Mouse (Mus musculus): ENCODE measurements around the gene Edem3. TPM values are rescaled to one million over a fixed set of nuclear protein-coding genes. Genes with fewer than 3 reads are reported as not detected.
"Not testable (repeated sequence)": the region's sequence is repeated elsewhere in the genome, so short reads cannot be mapped to it uniquely, and the experiment has no call there.

Gene Edem3
- total and polyA plus RNA-seq, 2 experiments from 2014 or later, result 13.2 to 40.8 TPM

DNA sequence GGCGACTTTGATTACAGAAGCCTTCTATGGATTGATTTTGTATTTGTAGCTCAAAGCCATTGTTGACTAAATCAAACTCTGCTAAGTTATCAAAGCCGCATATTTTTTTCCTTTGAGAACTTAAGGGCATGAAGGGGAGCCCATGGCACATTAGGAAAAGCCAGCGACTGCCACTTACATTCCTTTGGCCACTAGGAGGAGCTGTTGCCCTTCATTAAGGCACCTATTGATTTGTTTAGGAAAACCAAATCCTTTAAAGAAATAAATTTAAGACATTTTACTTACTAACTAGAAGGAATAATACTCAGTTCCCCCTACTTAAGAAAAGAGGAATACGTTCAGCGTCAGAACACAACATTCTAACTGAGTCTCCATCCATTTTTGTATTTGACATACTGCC lies 65.3 kb downstream of the Edem3 start:
- Histone ChIP-seq H3K27ac (ENCODE audit: low read depth, low read length) (no peak overlapping the region), H3K9me3 (ENCODE audit: low read length) (no peaks in the 10 kb centered on the region), H3K9ac (replicated peaks; ENCODE audit: low read length, poor library complexity, severe bottlenecking) (no peak overlapping the region), H3K4me2 (ENCODE audit: low read depth, low read length, poor library complexity, severe bottlenecking) (no peak overlapping the region), H3K27me3 (ENCODE audit: insufficient read depth, low read length) (no peaks in the 10 kb centered on the region), H3K4me1 (ENCODE audit: insufficient read depth, low read length) (no peaks in the 10 kb centered on the region), H3K4me3 (ENCODE audit: low read depth, low read length) (no peak overlapping the region), H3K36me3 (ENCODE audit: insufficient read depth, low read length) (peaks cover 21% of the 10 kb centered on the region; the same call in 1 of the 2 replicates)
- ATAC-seq (ENCODE audit: low FRiP score), result no peak
- peak; percentile 91 for DNase-seq (ENCODE audit: low spot score)
- WGBS, result 21% methylated on average over 5 of the region's 5 CpGs
- peak; percentile 93 for TF ChIP-seq CTCF (IDR thresholded peaks at IDR 0.05)

DNA sequence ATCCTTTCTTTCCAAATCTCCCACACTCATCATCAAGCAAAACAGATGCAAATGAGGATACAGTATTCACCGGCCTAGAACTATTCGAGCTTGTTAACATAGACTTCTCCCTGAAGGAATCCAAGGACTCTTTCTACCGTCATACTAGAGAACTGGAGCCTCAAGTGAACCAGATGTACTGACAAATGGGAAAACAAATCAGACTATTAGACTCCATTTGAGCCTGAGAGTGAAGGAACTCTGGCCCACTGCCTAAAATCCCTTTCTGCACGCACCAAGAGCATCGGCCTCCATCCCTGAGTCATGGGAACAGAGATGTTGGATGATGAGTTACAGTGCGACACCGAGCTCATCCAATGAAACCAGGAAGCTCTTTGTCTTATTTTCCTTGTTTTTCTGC lies 69.9 kb downstream of the Edem3 start:
- Histone ChIP-seq H3K9ac (replicated peaks; ENCODE audit: low read length, poor library complexity, severe bottlenecking) (no peak overlapping the region), H3K36me3 (ENCODE audit: insufficient read depth, low read length) (no peaks in the 10 kb centered on the region), H3K9me3 (ENCODE audit: low read length) (no peaks in the 10 kb centered on the region), H3K27me3 (ENCODE audit: insufficient read depth, low read length) (no peaks in the 10 kb centered on the region), H3K4me2 (ENCODE audit: low read depth, low read length, poor library complexity, severe bottlenecking) (no peak overlapping the region), H3K4me3 (ENCODE audit: low read depth, low read length) (no peak overlapping the region), H3K4me1 (ENCODE audit: insufficient read depth, low read length) (no peaks in the 10 kb centered on the region), H3K27ac (ENCODE audit: low read depth, low read length) (no peak overlapping the region)
- ATAC-seq (ENCODE audit: low FRiP score) (no peak), DNase-seq (ENCODE audit: low spot score) (no peak)
- TF ChIP-seq CTCF (IDR thresholded peaks at IDR 0.05), result no peak
- 71% methylated on average over 7 of the region's 7 CpGs for WGBS

DNA sequence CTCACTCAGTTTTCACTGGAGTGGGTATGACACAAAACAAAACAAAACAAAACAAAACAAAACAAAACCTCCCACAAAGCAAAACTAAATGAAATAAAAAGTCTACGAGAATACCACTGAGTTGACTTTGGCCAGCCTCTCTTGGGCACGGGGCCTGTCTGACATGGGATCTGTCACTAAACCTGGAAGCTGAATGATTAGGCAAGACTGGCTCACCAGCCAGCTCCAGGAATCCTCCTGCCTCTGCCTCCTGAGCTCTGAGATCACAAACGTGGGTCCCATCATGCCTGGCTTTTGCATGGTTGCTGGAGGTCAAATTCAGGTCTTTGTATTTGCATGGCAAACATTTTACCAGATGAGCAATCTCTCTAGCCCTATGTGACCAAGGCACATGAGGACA lies 76.6 kb downstream of the Edem3 start:
- no peaks in the 10 kb centered on the region for H3K9me3 ChIP-seq (ENCODE audit: low read length)
- no peak for ATAC-seq (ENCODE audit: low FRiP score)
- WGBS, result 81% methylated on average over 3 of the region's 3 CpGs
- H3K4me2 ChIP-seq (ENCODE audit: low read depth, low read length, poor library complexity, severe bottlenecking), result no peak overlapping the region
- H3K4me1 ChIP-seq (ENCODE audit: insufficient read depth, low read length), result no peaks in the 10 kb centered on the region
- no peaks in the 10 kb centered on the region for H3K36me3 ChIP-seq (ENCODE audit: insufficient read depth, low read length)
- H3K9ac ChIP-seq (replicated peaks; ENCODE audit: low read length, poor library complexity, severe bottlenecking), result no peak overlapping the region
- no peaks in the 10 kb centered on the region for H3K27me3 ChIP-seq (ENCODE audit: insufficient read depth, low read length)
- H3K27ac ChIP-seq (ENCODE audit: low read depth, low read length), result no peak overlapping the region
- no peak for TF ChIP-seq CTCF (IDR thresholded peaks at IDR 0.05)
- no peak for DNase-seq (ENCODE audit: low spot score)
- H3K4me3 ChIP-seq (ENCODE audit: low read depth, low read length), result no peak overlapping the region

DNA sequence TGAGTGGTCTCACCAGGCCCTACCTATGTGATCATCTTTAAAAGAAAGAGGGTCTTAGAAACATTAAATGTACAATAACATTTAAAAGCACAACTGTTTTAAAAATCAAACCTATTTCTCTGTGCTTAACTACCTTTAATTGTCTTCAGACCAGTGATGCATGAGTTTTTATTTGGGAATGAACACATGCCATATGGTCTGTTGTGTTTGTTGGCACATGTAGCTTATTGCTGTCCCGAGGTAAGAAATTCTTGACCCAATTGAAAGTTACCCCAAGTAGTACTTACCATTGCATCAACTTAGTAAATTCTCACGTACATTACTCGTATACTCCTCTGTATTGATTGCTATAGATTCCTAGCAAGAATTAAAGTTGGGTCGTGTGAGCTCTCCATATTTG lies 80.1 kb downstream of the Edem3 start:
- no peaks in the 10 kb centered on the region for H3K36me3 ChIP-seq (ENCODE audit: insufficient read depth, low read length)
- 90% methylated on average over 4 of the region's 4 CpGs for WGBS
- H3K4me3 ChIP-seq (ENCODE audit: low read depth, low read length), result no peak overlapping the region
- no peak for TF ChIP-seq CTCF (IDR thresholded peaks at IDR 0.05)
- no peak overlapping the region for H3K27ac ChIP-seq (ENCODE audit: low read depth, low read length)
- no peaks in the 10 kb centered on the region for H3K4me1 ChIP-seq (ENCODE audit: insufficient read depth, low read length)
- no peaks in the 10 kb centered on the region for H3K9me3 ChIP-seq (ENCODE audit: low read length)
- H3K4me2 ChIP-seq (ENCODE audit: low read depth, low read length, poor library complexity, severe bottlenecking), result no peak overlapping the region
- DNase-seq (ENCODE audit: low spot score) (no peak), ATAC-seq (ENCODE audit: low FRiP score) (no peak)
- H3K9ac ChIP-seq (replicated peaks; ENCODE audit: low read length, poor library complexity, severe bottlenecking), result no peak overlapping the region
- H3K27me3 ChIP-seq (ENCODE audit: insufficient read depth, low read length), result no peaks in the 10 kb centered on the region

DNA sequence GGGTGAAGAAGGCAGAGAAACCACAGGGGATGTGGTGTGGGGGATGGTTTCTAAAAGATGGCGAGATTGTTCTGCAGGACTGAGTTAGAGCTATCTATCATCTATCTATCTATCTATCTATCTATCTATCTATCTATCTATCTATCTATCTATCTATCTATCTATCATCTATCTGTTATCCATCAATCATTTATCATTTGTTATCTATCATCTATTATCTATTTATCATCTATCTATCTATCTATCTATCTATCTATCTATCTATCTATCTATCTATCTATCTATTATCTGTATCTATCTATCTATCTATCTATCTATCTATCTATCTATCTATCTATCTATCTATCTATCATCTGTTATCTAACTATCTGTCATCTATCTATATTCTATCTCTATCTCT lies 85.2 kb downstream of the Edem3 start:
- H3K9ac ChIP-seq (replicated peaks; ENCODE audit: low read length, poor library complexity, severe bottlenecking); H3K36me3 ChIP-seq (ENCODE audit: insufficient read depth, low read length); ATAC-seq (ENCODE audit: low FRiP score); H3K4me1 ChIP-seq (ENCODE audit: insufficient read depth, low read length); H3K27me3 ChIP-seq (ENCODE audit: insufficient read depth, low read length); H3K9me3 ChIP-seq (ENCODE audit: low read length); DNase-seq (ENCODE audit: low spot score); H3K4me3 ChIP-seq (ENCODE audit: low read depth, low read length); H3K27ac ChIP-seq (ENCODE audit: low read depth, low read length); H3K4me2 ChIP-seq (ENCODE audit: low read depth, low read length, poor library complexity, severe bottlenecking): not testable (repeated sequence)
- 100% methylated on average over 1 of the region's 1 CpGs for WGBS

DNA sequence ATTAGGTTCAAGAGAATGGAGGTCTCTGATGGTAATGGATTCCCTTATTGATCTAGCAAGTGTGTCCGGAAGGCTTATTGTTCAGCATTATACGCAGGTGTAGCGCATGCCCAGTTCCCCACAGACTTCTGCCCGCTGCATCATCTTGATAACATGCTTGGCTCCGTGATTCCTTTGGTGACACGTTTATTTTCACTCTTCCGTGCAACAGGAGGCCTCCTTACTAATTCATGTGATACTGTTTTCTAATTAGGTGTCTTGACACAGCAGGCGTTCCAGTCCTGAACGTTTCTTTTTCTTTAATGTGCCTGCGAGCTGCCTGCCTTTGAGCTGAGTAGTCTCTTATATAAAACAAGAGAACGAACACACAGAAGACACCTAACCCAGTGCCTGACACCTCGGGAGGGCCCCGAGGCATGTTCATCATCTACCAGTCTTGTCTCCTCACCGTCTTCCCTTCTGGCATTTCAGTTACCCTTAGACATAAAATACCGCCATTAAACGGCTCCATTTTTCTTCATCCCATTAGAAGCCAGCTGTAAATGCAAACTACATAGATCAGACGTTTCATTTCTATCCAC lies 90.2 kb downstream of the Edem3 start:
- ATAC-seq (ENCODE audit: low FRiP score) (no peak), DNase-seq (ENCODE audit: low spot score) (peak; percentile 39)
- Histone ChIP-seq H3K4me1 (ENCODE audit: insufficient read depth, low read length) (no peaks in the 10 kb centered on the region), H3K36me3 (ENCODE audit: insufficient read depth, low read length) (no peaks in the 10 kb centered on the region), H3K27me3 (ENCODE audit: insufficient read depth, low read length) (no peaks in the 10 kb centered on the region), H3K9me3 (ENCODE audit: low read length) (no peaks in the 10 kb centered on the region), H3K4me3 (ENCODE audit: low read depth, low read length) (no peak overlapping the region), H3K27ac (ENCODE audit: low read depth, low read length) (no peak overlapping the region), H3K9ac (replicated peaks; ENCODE audit: low read length, poor library complexity, severe bottlenecking) (no peak overlapping the region), H3K4me2 (ENCODE audit: low read depth, low read length, poor library complexity, severe bottlenecking) (no peak overlapping the region)
- WGBS, result 51% methylated on average over 17 of the region's 17 CpGs
- no peak for TF ChIP-seq CTCF (IDR thresholded peaks at IDR 0.05)
